Mouse (Mus musculus): ENCODE data around the gene H2-T23. TPM values are rescaled to one million over a fixed set of nuclear protein-coding genes. Genes with fewer than 3 reads are reported as not detected.
"Not testable (repeated sequence)": the region's sequence is repeated elsewhere in the genome, so short reads cannot be mapped to it uniquely, and the experiment has no call there.

H2-T23 gene
- polyA plus RNA-seq, 1 experiment from 2014 or later: 6.1 TPM

DNA sequence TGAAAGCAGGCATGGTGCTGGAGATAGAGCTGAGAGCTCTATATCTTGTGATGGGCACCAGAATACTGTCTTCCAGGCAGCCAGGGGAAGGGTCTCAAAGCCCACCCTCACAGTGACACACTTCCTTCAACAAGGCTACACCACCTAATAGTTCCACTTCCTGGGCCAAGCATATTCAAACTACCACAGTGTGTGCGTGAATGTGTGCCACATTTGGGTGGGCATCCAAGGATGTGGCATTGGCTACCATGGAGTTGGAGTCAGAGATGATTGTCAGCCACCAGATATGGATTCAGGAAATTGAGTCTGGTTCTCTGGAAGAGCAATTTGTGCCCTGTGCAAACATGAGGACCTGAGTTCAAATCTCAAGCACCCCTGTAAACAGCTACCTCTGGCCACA lies 11.3 kb downstream of the H2-T23 start:
- Histone ChIP-seq H3K4me3 (no peak overlapping the region), H3K9ac (replicated peaks) (no peak overlapping the region), H3K36me3 (no peaks in the 10 kb centered on the region), H3K4me1 (peaks cover 6% of the 10 kb centered on the region), H3K27me3 (no peaks in the 10 kb centered on the region), H3K4me2 (replicated peaks) (no peak overlapping the region), H3K9me3 (no peaks in the 10 kb centered on the region), H3K27ac (replicated peaks) (no peak overlapping the region)
- WGBS: 91% methylated on average over 1 of the region's 1 CpGs
- no peak for ATAC-seq (ENCODE audit: low FRiP score, low read depth)

DNA sequence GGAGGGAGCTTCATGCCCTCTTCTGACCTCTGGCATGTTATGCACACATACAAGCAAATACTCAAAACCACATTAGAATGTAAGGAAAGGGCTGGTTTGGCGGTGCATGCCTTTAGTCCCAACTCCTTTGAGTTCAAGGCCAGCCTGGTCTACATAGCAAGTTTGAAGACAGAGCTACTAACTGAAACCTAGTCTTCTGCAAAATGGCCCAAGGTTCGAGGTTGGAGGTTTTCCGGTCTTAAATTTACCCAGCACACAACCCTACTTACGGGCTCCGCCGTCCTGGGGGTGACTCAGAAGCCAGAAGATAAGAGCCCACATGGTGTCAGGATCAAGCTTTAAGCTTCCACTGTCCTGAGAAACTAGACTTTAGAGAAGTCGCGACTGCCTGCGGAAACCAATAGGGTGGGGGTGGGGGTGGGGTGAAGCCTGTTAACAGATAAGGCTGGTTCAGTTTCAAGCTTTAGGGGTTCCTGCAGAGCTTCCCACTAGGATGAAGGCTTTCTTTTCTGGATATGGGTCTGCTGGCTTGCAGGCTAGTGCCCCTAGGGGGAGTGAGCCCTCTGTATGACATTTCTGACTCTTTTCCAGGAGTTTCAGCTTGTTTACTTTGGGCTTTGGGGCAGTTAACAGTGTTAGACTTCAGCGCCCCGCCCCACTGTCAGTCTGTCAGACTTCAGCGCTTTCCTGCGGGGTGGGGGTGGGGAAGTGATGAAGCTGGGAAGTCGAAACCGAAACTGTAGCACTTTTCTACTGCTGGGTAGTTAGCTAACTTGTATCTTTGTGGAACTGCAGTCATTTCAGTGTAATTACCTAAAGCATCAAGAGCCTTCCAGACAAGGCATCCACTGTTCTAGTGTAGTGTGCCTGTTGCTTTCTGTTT lies 12.2 kb downstream of the H2-T23 start, which contains the start of gene H2-T24:
TSS of gene H2-T24 (minus strand) at position 370 of the 883 bp plus-strand sequence.
- Histone ChIP-seq H3K27me3 (no peaks in the 10 kb centered on the region), H3K9me3 (no peaks in the 10 kb centered on the region), H3K27ac (replicated peaks) (no peak within 1 kb of the TSS), H3K4me3 (no peak within 1 kb of the TSS), H3K9ac (replicated peaks) (no peak within 1 kb of the TSS), H3K4me1 (peaks cover 6% of the 10 kb centered on the region), H3K36me3 (0 out of 2 replicates have a peak, but pooled peaks cover 2% of the 10 kb centered on the region), H3K4me2 (replicated peaks) (no peak within 1 kb of the TSS)
- 40% methylated on average over 15 of the region's 15 CpGs for WGBS
- no peak for ATAC-seq (ENCODE audit: low FRiP score, low read depth)

DNA sequence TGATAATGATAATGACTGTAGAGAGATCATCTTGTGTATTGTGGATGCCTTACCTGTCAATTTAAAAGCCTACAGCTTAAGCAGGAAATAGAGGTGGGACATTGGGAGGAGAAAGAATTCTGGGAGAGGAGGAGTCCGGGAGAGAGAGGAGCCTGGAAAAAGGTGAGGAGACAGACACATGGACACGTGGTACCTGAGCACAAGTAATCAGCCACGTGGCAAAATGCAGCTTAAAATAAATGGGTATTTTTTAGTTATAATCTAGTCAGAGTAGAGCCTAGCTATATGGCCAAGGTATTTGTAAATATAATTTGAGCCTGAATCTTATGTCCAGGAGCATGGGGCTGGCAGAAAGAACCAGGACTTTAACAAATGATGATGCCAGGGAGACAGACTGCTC lies 13.1 kb downstream of the H2-T23 start:
- Histone ChIP-seq H3K4me2 (replicated peaks) (no peak overlapping the region), H3K36me3 (peaks cover 11% of the 10 kb centered on the region), H3K27ac (replicated peaks) (no peak overlapping the region), H3K27me3 (no peaks in the 10 kb centered on the region), H3K9ac (replicated peaks) (no peak overlapping the region), H3K4me3 (no peak overlapping the region), H3K4me1 (peaks cover 6% of the 10 kb centered on the region), H3K9me3 (no peaks in the 10 kb centered on the region)
- 79% methylated on average over 3 of the region's 3 CpGs for WGBS
- ATAC-seq (ENCODE audit: low FRiP score, low read depth): no peak

DNA sequence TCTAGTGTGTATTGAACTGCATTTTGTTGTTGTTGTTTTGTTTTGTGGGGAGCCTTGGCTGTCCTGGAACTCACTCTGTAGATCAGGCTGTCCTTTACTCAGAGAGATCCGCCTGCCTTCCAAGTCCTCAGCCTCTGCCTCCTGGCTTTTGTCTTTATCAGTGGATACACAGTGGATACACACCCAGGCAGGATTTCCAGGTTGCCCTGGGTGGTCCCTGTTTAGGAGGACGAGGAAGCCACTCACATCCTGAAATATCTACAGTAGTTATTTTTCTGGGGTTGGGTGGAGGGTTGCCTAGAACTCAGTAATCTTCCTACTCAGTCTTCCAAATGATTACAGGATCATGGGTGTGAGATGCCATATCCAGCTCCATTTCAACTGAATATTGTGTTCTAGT lies 13.7 kb downstream of the H2-T23 start:
- Histone ChIP-seq H3K27me3 (no peaks in the 10 kb centered on the region), H3K36me3 (peaks cover 16% of the 10 kb centered on the region), H3K4me3 (no peak overlapping the region), H3K27ac (replicated peaks) (no peak overlapping the region), H3K9me3 (no peaks in the 10 kb centered on the region), H3K4me2 (replicated peaks) (no peak overlapping the region), H3K4me1 (peaks cover 6% of the 10 kb centered on the region), H3K9ac (replicated peaks) (no peak overlapping the region)
- WGBS: 67% methylated on average over 2 of the region's 2 CpGs
- ATAC-seq (ENCODE audit: low FRiP score, low read depth): no peak

DNA sequence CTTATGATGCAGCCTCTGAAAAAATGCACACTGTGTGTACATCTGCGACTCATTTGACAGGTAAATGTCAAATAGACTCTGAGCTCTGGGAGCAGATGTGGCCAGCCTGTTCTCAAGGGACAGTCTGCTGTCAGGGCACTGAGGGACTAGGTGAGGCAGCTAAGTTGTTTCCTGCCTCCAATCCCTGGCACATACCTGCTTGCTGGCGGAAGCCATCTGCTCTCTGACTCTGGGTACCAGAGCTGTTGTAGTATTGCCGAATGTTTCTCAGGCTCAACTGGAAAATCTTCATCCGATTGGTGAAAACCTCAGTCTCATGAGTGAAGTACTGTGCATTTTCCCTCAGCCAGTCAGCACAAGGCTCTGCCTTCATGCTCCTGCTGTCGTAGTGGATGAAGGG lies 15.6 kb downstream of the H2-T23 start:
- WGBS: 94% methylated on average over 5 of the region's 5 CpGs
- H3K27ac ChIP-seq (replicated peaks): no peak overlapping the region
- H3K36me3 ChIP-seq: peaks cover 16% of the 10 kb centered on the region

DNA sequence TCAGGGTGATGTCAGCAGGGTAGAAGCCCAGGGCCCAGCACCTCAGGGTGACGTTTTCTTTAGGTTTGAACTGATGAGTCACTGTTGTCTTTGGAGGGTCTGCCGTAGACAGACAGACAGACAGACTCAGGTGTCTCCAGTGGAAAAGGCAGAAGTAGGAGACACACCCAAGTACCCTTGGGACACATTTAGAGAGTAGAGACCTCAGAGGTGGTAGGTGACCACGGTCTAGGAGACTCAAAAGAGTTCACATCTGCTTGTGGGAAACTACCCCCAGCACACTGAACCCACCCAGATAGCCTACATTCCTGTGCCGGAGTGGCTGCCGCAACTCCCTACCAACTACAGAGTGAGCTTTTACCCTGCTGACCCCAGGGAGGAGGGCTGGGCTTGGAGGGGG lies 17.7 kb downstream of the H2-T23 start:
- WGBS: 94% methylated on average over 5 of the region's 5 CpGs
- no peak overlapping the region for H3K4me2 ChIP-seq (replicated peaks)
- H3K4me3 ChIP-seq: no peak overlapping the region
- ATAC-seq (ENCODE audit: low FRiP score, low read depth): no peak
- H3K27ac ChIP-seq (replicated peaks): no peak overlapping the region
- H3K36me3 ChIP-seq: peaks cover 16% of the 10 kb centered on the region
- no peaks in the 10 kb centered on the region for H3K9me3 ChIP-seq
- H3K9ac ChIP-seq (replicated peaks): no peak overlapping the region
- no peaks in the 10 kb centered on the region for H3K4me1 ChIP-seq
- H3K27me3 ChIP-seq: no peaks in the 10 kb centered on the region

More for the DNA sequence above, 15.6 kb downstream of the H2-T23 start:
- H3K4me2 ChIP-seq (replicated peaks): no peak overlapping the region
- no peak overlapping the region for H3K9ac ChIP-seq (replicated peaks)
- H3K27me3 ChIP-seq: no peaks in the 10 kb centered on the region
- H3K4me1 ChIP-seq: peaks cover 6% of the 10 kb centered on the region
- H3K4me3 ChIP-seq: no peak overlapping the region
- no peak for ATAC-seq (ENCODE audit: low FRiP score, low read depth)
- no peaks in the 10 kb centered on the region for H3K9me3 ChIP-seq

DNA sequence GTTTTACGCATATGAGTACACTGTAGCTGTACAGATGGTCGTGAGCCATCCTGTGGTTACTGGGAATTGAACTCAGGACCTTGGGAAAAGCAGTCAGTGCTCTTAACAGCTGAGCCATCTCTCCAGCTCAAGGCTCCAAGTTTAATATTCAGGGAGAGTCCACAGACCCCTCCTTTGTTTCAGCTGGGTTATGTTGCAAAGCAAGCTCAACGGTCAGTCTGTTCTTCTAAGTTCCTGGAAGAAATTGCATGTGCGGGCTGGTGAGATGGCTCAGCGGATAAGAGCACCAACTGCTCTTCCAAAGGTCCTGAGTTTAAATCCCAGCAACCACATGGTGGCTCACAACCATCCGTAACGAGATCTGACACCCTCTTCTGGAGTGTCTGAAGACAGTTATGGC lies 28.2 kb downstream of the H2-T23 start:
- not testable (repeated sequence) for H3K4me2 ChIP-seq (replicated peaks); H3K9me3 ChIP-seq; H3K4me3 ChIP-seq; H3K9ac ChIP-seq (replicated peaks); ATAC-seq (ENCODE audit: low FRiP score, low read depth); H3K27me3 ChIP-seq; H3K4me1 ChIP-seq; H3K27ac ChIP-seq (replicated peaks)
- H3K36me3 ChIP-seq: peaks cover 14% of the 10 kb centered on the region
- 96% methylated on average over 7 of the region's 7 CpGs for WGBS

DNA sequence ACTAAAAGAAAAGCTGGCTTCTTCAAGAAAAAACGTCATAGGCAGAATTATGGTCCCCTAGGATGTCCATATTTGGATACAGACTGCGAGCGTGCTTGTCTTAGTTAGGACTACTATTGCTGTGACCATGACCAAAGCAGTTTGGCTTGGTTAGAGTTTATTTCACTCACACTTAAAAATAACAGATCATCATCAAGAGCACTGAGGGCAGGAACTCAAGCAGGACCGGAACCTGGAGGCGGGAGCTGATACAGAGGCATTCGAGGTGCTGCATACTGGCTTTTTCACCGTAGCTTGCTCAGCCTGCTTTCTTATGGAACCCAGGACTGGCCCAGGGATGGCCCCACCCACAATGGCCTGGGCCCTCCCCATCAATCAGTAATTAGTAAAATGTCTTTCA lies 29.3 kb downstream of the H2-T23 start:
- WGBS: 97% methylated on average over 7 of the region's 7 CpGs
- H3K9ac ChIP-seq (replicated peaks): no peak overlapping the region
- H3K36me3 ChIP-seq: peaks cover 14% of the 10 kb centered on the region
- no peak for ATAC-seq (ENCODE audit: low FRiP score, low read depth)
- H3K4me2 ChIP-seq (replicated peaks): no peak overlapping the region
- 0 out of 2 replicates have a peak, but pooled peaks cover 3% of the 10 kb centered on the region for H3K9me3 ChIP-seq
- no peaks in the 10 kb centered on the region for H3K27me3 ChIP-seq
- no peak overlapping the region for H3K4me3 ChIP-seq
- H3K27ac ChIP-seq (replicated peaks): no peak overlapping the region
- no peaks in the 10 kb centered on the region for H3K4me1 ChIP-seq

DNA sequence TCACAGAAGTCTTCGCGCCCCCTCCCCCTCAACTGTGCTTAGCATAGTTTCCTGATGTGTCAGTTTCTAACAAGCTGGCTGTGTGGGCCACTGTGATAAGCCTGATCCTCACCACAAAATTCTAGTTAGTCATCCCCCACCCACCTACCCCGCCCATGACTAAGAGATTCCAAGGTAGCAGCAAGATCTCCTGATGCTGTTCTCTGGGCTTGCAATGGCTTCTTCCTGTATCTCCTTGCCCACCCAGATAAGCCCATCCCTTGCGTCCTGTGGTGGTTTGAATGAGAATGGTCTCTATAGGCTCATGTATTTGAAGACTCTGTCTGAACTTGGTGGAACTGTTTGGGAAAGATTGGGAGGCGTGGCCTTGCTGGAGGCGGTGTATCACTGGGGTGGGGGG lies 30.7 kb downstream of the H2-T23 start:
- Histone ChIP-seq H3K27me3 (no peaks in the 10 kb centered on the region), H3K9ac (replicated peaks) (no peak overlapping the region), H3K4me1 (peaks cover 9% of the 10 kb centered on the region), H3K27ac (replicated peaks) (no peak overlapping the region), H3K36me3 (peaks cover 13% of the 10 kb centered on the region), H3K4me2 (replicated peaks) (no peak overlapping the region), H3K4me3 (no peak overlapping the region), H3K9me3 (0 out of 2 replicates have a peak, but pooled peaks cover 3% of the 10 kb centered on the region)
- no peak for ATAC-seq (ENCODE audit: low FRiP score, low read depth)
- WGBS: 96% methylated on average over 6 of the region's 6 CpGs

DNA sequence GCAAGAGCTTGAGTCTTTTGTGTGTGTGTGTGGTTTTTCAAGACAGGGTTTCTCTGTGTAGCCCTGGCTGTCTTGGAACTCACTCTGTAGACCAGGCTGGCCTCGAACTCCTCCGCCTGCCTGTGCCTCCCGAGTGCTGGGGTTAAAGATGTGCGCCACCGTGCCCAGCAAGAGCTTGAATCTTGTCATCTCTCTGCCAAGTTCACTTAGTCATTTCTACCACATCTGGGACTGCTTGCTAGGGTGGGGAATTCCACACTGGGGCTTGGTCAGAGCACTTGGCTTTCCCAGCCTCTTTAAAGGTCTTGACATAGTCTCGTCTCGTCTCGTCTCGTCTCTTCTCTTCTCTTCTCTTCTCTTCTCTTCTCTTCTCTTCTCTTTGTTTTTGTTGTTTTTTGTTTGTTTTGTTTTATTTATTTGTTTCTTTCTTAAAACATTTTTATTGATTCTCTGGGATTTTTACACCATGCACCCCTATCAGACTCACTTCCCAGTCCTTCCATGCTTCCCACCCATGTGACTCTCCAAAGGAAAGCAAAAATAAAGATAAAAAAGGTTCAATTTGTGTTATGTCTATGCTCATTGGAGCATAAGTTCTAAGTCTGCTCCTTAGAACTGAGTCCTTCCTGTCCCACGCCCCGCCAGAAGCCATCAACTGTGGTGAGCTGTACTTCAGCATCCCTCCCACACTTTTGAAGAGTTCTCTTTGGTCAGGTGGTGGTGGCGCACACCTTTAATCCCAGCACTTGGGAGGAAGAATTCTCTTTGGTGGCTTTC lies 31.3 kb downstream of the H2-T23 start:
- H3K4me3 ChIP-seq: no peak overlapping the region
- H3K36me3 ChIP-seq: peaks cover 8% of the 10 kb centered on the region; the same call in 1 of the 2 replicates
- 95% methylated on average over 12 of the region's 12 CpGs for WGBS
- no peak overlapping the region for H3K9ac ChIP-seq (replicated peaks)
- no peaks in the 10 kb centered on the region for H3K27me3 ChIP-seq
- H3K27ac ChIP-seq (replicated peaks): no peak overlapping the region
- no peak for ATAC-seq (ENCODE audit: low FRiP score, low read depth)
- peaks cover 10% of the 10 kb centered on the region for H3K4me1 ChIP-seq
- H3K4me2 ChIP-seq (replicated peaks): no peak overlapping the region
- H3K9me3 ChIP-seq: 0 out of 2 replicates have a peak, but pooled peaks cover 3% of the 10 kb centered on the region

DNA sequence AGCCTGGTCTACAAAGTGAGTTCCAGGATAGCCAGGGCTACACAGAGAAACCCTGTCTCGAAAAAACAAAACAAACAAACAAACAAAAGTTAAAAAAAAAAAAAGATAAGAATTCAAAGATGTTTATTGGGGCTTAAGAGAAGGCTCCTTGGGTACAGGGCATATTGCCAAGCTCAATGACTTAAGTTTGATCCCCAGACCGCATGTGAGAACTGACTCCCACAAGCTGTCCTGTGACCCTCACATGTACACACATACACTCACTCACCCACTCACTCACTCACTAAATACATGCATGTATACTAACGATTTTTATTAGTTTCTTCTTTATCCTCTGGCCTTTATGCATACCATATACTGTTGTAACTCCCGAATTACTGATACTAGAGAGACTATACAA lies 32.3 kb downstream of the H2-T23 start:
- Histone ChIP-seq H3K4me3 (no peak overlapping the region), H3K27me3 (no peaks in the 10 kb centered on the region), H3K9me3 (no peaks in the 10 kb centered on the region), H3K4me2 (replicated peaks) (no peak overlapping the region), H3K9ac (replicated peaks) (no peak overlapping the region), H3K36me3 (no peaks in the 10 kb centered on the region; the same call in 1 of the 2 replicates), H3K4me1 (peaks cover 17% of the 10 kb centered on the region), H3K27ac (replicated peaks) (no peak overlapping the region)
- 89% methylated on average over 4 of the region's 4 CpGs for WGBS
- ATAC-seq (ENCODE audit: low FRiP score, low read depth): no peak

DNA sequence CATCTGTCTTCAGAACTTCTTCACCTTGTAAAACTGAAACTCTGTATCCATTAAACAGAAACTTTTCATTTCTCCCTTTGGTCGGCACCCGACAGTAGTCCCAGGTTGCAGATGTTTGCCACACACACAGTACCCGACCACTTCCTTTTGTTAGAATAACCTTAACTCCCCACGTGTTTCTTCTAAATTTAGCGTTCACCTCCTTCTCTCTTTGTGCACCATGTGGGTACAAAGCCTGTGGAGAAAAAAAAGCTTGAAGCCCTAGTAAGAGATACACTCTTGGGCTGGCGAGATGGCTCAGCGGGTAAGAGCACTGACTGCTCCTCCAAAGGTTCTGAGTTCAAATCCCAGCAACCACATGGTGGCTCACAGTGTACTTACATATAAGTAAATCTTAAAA lies 33.3 kb downstream of the H2-T23 start:
- peaks cover 24% of the 10 kb centered on the region for H3K4me1 ChIP-seq
- no peak overlapping the region for H3K9ac ChIP-seq (replicated peaks)
- no peaks in the 10 kb centered on the region for H3K36me3 ChIP-seq
- 93% methylated on average over 7 of the region's 7 CpGs for WGBS
- no peak for ATAC-seq (ENCODE audit: low FRiP score, low read depth)
- no peaks in the 10 kb centered on the region for H3K27me3 ChIP-seq
- H3K4me2 ChIP-seq (replicated peaks): no peak overlapping the region
- no peak overlapping the region for H3K4me3 ChIP-seq
- H3K9me3 ChIP-seq: no peaks in the 10 kb centered on the region
- H3K27ac ChIP-seq (replicated peaks): no peak overlapping the region

Measured in midbrain, embryonic 12.5 days (tissue).